Mouse (Mus musculus): ENCODE results near the gene Erbb2. TPM values are rescaled to one million over a fixed set of nuclear protein-coding genes. Genes with fewer than 3 reads are reported as not detected.

Erbb2 gene
- polyA plus RNA-seq, 1 experiment, result 1.6 TPM

DNA sequence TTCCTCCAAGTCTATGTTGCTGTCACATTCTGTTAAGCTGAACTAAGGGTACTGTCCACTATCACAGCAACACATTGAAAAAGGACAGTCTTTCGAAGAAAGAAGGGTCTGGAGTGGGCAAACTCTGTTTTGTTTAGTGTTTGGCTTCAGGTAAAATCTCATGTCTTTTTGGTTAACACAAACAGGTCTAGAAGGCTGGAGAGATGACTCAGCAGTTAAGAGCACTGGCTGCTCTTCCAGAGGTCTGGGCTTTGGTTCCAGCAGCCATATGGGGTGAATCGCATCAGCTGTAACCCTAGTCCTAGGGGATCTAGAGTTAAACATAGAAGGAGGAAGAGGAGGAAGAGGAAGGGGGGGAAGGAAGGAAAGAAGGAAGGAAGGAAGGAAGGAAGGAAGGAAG, 73.5 kb downstream of the Erbb2 start:
- no peak for TF ChIP-seq CTCF (IDR thresholded peaks at IDR 0.05; ENCODE audit: borderline replicate concordance, insufficient read depth, low read depth, low read length)
- no peak for TF ChIP-seq POLR2A (IDR thresholded peaks at IDR 0.05; ENCODE audit: borderline replicate concordance, insufficient read depth, low read length)
- no peak overlapping the region for H3K4me3 ChIP-seq (replicated peaks; ENCODE audit: insufficient read depth, low read depth, low read length)
- H3K27ac ChIP-seq (ENCODE audit: insufficient read depth, low read length), result no peak overlapping the region
- WGBS, result 70% methylated on average over 2 of the region's 2 CpGs
- no peak for DNase-seq
- no peaks in the 10 kb centered on the region for H3K4me1 ChIP-seq (ENCODE audit: control insufficient read depth, insufficient read depth, low read length)
- no peaks in the 10 kb centered on the region for H3K27me3 ChIP-seq (ENCODE audit: control insufficient read depth, insufficient read depth, low read length)

Other genes starting within 250 kb of the Erbb2 start
- 27.0 and 29.0 TPM in 2 replicates for gene Med1, start 219.2 kb upstream of the Erbb2 start, polyA plus RNA-seq (2012; rRNA removed)
- 23.3 and 24.9 TPM in 2 replicates for gene Cdk12, start 209.4 kb upstream of the Erbb2 start, polyA plus RNA-seq (2012; rRNA removed)
- 57.4 and 68.4 TPM in 2 replicates for gene Neurod2, start 82.8 kb upstream of the Erbb2 start, polyA plus RNA-seq (2012; rRNA removed)
- 150 and 173 TPM in 2 replicates for gene Ppp1r1b, start 64.1 kb upstream of the Erbb2 start, polyA plus RNA-seq (2012; rRNA removed)
- gene Stard3, start 54.1 kb upstream of the Erbb2 start, polyA plus RNA-seq (2012; rRNA removed), result 53.5 and 56.1 TPM in 2 replicates
- gene Tcap, start 28.7 kb upstream of the Erbb2 start, polyA plus RNA-seq (2012; rRNA removed), result 0.95 and 1.3 TPM in 2 replicates
- gene Pnmt, start 26.0 kb upstream of the Erbb2 start, polyA plus RNA-seq (2012; rRNA removed), result 0.26 and 0.40 TPM in 2 replicates
- 13.2 and 14.1 TPM in 2 replicates for gene Pgap3, start 12.0 kb upstream of the Erbb2 start, polyA plus RNA-seq (2012; rRNA removed)
- gene Mien1, start 26.5 kb downstream of the Erbb2 start, polyA plus RNA-seq (2012; rRNA removed), result 182 and 183 TPM in 2 replicates
- 15.8 and 19.9 TPM in 2 replicates for gene Grb7, start 33.9 kb downstream of the Erbb2 start, polyA plus RNA-seq (2012; rRNA removed)
- gene Ikzf3, start 133.6 kb downstream of the Erbb2 start, polyA plus RNA-seq (2012; rRNA removed), result 0.07 and 0.10 TPM in 2 replicates
- 0.13 and 0.20 TPM in 2 replicates for gene Zpbp2, start 138.6 kb downstream of the Erbb2 start, polyA plus RNA-seq (2012; rRNA removed)
- gene Ormdl3, start 174.9 kb downstream of the Erbb2 start, polyA plus RNA-seq (2012; rRNA removed), result 64.6 and 66.8 TPM in 2 replicates
- 0.41 TPM in 1 of 2 replicates, not detected in the other for gene Lrrc3c, start 185.8 kb downstream of the Erbb2 start, polyA plus RNA-seq (2012; rRNA removed)
- gene Gm12355, start 213.2 kb downstream of the Erbb2 start, polyA plus RNA-seq (2012; rRNA removed), result 0.33 and 0.35 TPM in 2 replicates
- not detected in 2 replicates for gene Gsdma3, start 213.9 kb downstream of the Erbb2 start, polyA plus RNA-seq (2012; rRNA removed)
- not detected in 2 replicates for gene Gsdma2, start 234.3 kb downstream of the Erbb2 start, polyA plus RNA-seq (2012; rRNA removed)

Data from cerebellum, adult 2 months (tissue).